Mouse (Mus musculus): ENCODE results near the gene Gdf9. TPM values are rescaled to one million over a fixed set of nuclear protein-coding genes. Genes with fewer than 3 reads are reported as not detected.
"Not testable (repeated sequence)": the region's sequence is repeated elsewhere in the genome, so short reads cannot be mapped to it uniquely, and the experiment has no call there.

Gdf9 gene
- polyA plus RNA-seq, 1 experiment, result 3.7 TPM

- Histone ChIP-seq H3K36me3 (ENCODE audit: control insufficient read depth, insufficient read depth) (peaks cover 34% of the 10 kb centered on the region), H3ac (ENCODE audit: control insufficient read depth, insufficient read length) (no peak overlapping the region), H3K4me3 (no peak overlapping the region), H3K27me3 (ENCODE audit: control insufficient read depth, insufficient read depth, insufficient read length) (no peaks in the 10 kb centered on the region), H3K79me2 (ENCODE audit: control insufficient read depth, insufficient read depth) (peaks cover 16% of the 10 kb centered on the region), H3K4me2 (ENCODE audit: low read depth) (no peak overlapping the region)
- no peak for TF ChIP-seq TCF12 (IDR thresholded peaks at IDR 0.05; ENCODE audit: insufficient read depth, poor library complexity, severe bottlenecking)
- no peak for TF ChIP-seq POLR2AphosphoS2 (IDR thresholded peaks at IDR 0.05; ENCODE audit: insufficient read length, low read depth)
- no peak for TF ChIP-seq MYOG (IDR thresholded peaks at IDR 0.05; ENCODE audit: control insufficient read depth in 1 of 3, insufficient read depth in 1 of 3, insufficient read length in 2 of 3, low read depth in 2 of 3)
- TF ChIP-seq MAX (IDR thresholded peaks at IDR 0.05; ENCODE audit: low read depth), result no peak
- no peak for TF ChIP-seq POLR2A (IDR thresholded peaks at IDR 0.05; ENCODE audit: insufficient read length, low read depth)
- no peak for TF ChIP-seq USF1 (IDR thresholded peaks at IDR 0.05; ENCODE audit: low read depth)
- no peak for TF ChIP-seq E2F4 (IDR thresholded peaks at IDR 0.05; ENCODE audit: insufficient read depth)
Observed at GRCm38 (mm10) chr11:53425251-53425650, 5.6 kb upstream of the Gdf9 start.

DNA sequence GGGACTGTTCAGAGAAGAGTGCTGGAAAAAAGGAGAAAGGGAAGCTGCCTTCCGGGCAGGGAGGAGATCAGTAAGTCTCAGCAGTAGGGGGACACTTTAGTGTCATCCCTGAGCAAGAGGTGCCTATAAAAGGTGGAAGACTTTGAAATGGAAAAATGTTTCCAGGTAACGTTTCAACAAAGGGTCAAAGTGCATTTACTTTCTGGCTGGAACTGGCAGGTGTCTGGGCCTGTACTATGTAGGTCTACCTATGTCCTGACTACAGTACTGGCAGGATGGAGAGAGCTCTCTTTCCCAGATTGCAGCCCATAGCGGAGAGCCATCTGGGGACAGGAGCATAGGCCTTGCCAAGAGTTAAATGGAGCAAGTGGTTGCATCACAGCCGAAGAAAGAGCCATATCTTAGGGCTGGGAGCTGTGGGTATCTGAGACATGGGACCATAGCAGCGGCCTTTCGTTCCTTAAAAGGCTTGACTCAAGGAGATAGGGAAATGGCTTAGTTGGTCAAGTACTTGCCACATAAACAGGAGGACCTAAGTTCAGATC, 5.0 kb upstream of the Gdf9 start:
- TF ChIP-seq POLR2A (IDR thresholded peaks at IDR 0.05; ENCODE audit: insufficient read length, low read depth) (no peak), REST (IDR thresholded peaks at IDR 0.05; ENCODE audit: insufficient read depth, insufficient read length) (no peak), MAX (IDR thresholded peaks at IDR 0.05; ENCODE audit: low read depth) (no peak), POLR2AphosphoS2 (IDR thresholded peaks at IDR 0.05; ENCODE audit: insufficient read length, low read depth) (no peak), MYOD1 (IDR thresholded peaks at IDR 0.05; ENCODE audit: control insufficient read depth in 1 of 3, insufficient read length in 2 of 3, low read depth in 2 of 3) (no peak), CEBPB (IDR thresholded peaks at IDR 0.05; ENCODE audit: insufficient read depth, poor library complexity, severe bottlenecking) (no peak), E2F4 (IDR thresholded peaks at IDR 0.05; ENCODE audit: insufficient read depth) (no peak), SRF (IDR thresholded peaks at IDR 0.05; ENCODE audit: control insufficient read depth, insufficient read length, low read depth) (no peak)
- Histone ChIP-seq H3K27me3 (ENCODE audit: control insufficient read depth, insufficient read depth, insufficient read length) (no peaks in the 10 kb centered on the region), H3K36me3 (ENCODE audit: control insufficient read depth, insufficient read depth) (peaks cover 34% of the 10 kb centered on the region), H3K4me3 (no peak overlapping the region), H3K4me2 (ENCODE audit: low read depth) (no peak overlapping the region), H3ac (ENCODE audit: control insufficient read depth, insufficient read length) (no peak overlapping the region), H3K79me2 (ENCODE audit: control insufficient read depth, insufficient read depth) (peaks cover 19% of the 10 kb centered on the region)

- not testable (repeated sequence) for H3K4me2 ChIP-seq (ENCODE audit: low read depth)
Observed at GRCm38 (mm10) chr11:53426914-53427313, 3.9 kb upstream of the Gdf9 start.

DNA sequence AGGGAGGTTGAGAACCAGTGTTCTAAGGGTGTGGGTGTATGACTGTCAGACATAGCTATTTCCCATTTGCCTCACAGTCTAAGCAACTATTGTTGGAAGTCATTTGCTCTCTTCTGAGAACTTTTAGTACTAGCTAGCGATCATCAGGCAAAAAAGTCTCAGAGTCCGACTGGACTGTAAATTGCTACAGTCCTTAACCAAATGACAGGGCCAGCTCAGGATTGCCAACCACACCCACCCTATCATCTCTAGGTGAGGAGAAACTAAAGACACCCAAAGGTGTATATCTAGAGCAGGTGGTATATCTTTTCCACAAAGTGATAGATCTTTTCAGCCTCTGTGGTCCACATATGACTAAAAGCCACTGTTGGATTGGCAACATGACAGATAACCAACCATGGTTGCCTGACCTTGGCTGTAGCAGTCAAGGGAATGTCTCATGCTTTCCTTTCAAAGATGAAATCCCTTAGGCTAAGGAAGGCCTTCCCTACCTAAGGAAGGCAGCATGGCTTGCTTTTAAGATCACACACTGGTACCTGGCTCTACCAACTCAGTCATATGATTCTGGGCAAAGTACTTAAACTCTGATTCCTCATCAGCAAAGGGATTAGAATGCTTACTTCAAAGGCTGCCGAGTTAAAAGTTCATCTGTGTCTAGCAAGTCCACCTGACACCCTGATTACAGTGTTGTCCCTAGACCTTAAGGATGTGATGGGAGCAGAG, 2.7 kb upstream of the Gdf9 start:
- Histone ChIP-seq H3K27me3 (ENCODE audit: control insufficient read depth, insufficient read depth, insufficient read length) (no peaks in the 10 kb centered on the region), H3K36me3 (ENCODE audit: control insufficient read depth, insufficient read depth) (peaks cover 18% of the 10 kb centered on the region), H3K4me2 (ENCODE audit: low read depth) (no peak overlapping the region), H3ac (ENCODE audit: control insufficient read depth, insufficient read length) (no peak overlapping the region), H3K4me3 (no peak overlapping the region), H3K79me2 (ENCODE audit: control insufficient read depth, insufficient read depth) (peaks cover 19% of the 10 kb centered on the region)
- TF ChIP-seq USF1 (IDR thresholded peaks at IDR 0.05; ENCODE audit: low read depth) (no peak), MYOD1 (IDR thresholded peaks at IDR 0.05; ENCODE audit: control insufficient read depth in 1 of 3, insufficient read length in 2 of 3, low read depth in 2 of 3) (no peak), POLR2AphosphoS2 (IDR thresholded peaks at IDR 0.05; ENCODE audit: insufficient read length, low read depth) (no peak), MYOG (IDR thresholded peaks at IDR 0.05; ENCODE audit: control insufficient read depth in 1 of 3, insufficient read depth in 1 of 3, insufficient read length in 2 of 3, low read depth in 2 of 3) (no peak), POLR2A (IDR thresholded peaks at IDR 0.05; ENCODE audit: insufficient read length, low read depth) (peak; percentile 6), CEBPB (IDR thresholded peaks at IDR 0.05; ENCODE audit: insufficient read depth, poor library complexity, severe bottlenecking) (no peak), TCF3 (IDR thresholded peaks at IDR 0.05; ENCODE audit: insufficient read length, low read depth) (no peak)

More at GRCm38 (mm10) chr11:53426914-53427313, 3.9 kb upstream of the Gdf9 start:
- TF ChIP-seq POLR2AphosphoS2 (IDR thresholded peaks at IDR 0.05; ENCODE audit: insufficient read length, low read depth), result peak; percentile 1
- H3K27me3 ChIP-seq (ENCODE audit: control insufficient read depth, insufficient read depth, insufficient read length); H3ac ChIP-seq (ENCODE audit: control insufficient read depth, insufficient read length); H3K4me3 ChIP-seq: not testable (repeated sequence)
- Histone ChIP-seq H3K36me3 (ENCODE audit: control insufficient read depth, insufficient read depth) (peaks cover 27% of the 10 kb centered on the region), H3K79me2 (ENCODE audit: control insufficient read depth, insufficient read depth) (peaks cover 19% of the 10 kb centered on the region)

GRCm38 (mm10) chr11:53428716-53429057, 2.1 kb upstream of the Gdf9 start:
- H3K36me3 ChIP-seq (ENCODE audit: control insufficient read depth, insufficient read depth), result peaks cover 14% of the 10 kb centered on the region
- H3K4me3 ChIP-seq, result peak overlapping the region; percentile 86
- H3ac ChIP-seq (ENCODE audit: control insufficient read depth, insufficient read length), result no peak overlapping the region
- no peak overlapping the region for H3K4me2 ChIP-seq (ENCODE audit: low read depth)
- H3K79me2 ChIP-seq (ENCODE audit: control insufficient read depth, insufficient read depth), result peaks cover 19% of the 10 kb centered on the region
- no peaks in the 10 kb centered on the region for H3K27me3 ChIP-seq (ENCODE audit: control insufficient read depth, insufficient read depth, insufficient read length)
- TF ChIP-seq POLR2AphosphoS2 (IDR thresholded peaks at IDR 0.05; ENCODE audit: insufficient read length, low read depth) (peak; percentile 74), MAX (IDR thresholded peaks at IDR 0.05; ENCODE audit: low read depth) (no peak)
